Mouse (Mus musculus) left cerebral cortex, adult 18-20 months (tissue): Measurements from ENCODE around the gene Nccrp1. TPM values are rescaled to one million over a fixed set of nuclear protein-coding genes. Genes with fewer than 3 reads are reported as not detected.
"Not testable (repeated sequence)": the region's sequence is repeated elsewhere in the genome, so short reads cannot be mapped to it uniquely, and the experiment has no call there.

Source experiments
- DNase-seq, 2 experiments: peaks; one replicate each; pipeline ENCODE4 v3.0.0; 2021 to 2022; ENCODE audit warnings: low spot score in 2 of 2, mixed read lengths in 1 of 2
- total RNA-seq, 2 experiments: library from RNA; stranded (reverse); gene quantifications; 2 replicates each; pipeline ENCODE4 v1.2.3; 2021

Nccrp1 gene
- total RNA-seq, 2 experiments from 2014 or later = 0.28 TPM; not detected in 1

GRCm38 (mm10) chr7:28570291-28570981, 23.4 kb upstream of the Nccrp1 start:
- DNase-seq = peak in 1 of 2 experiments; percentile 42

DNA sequence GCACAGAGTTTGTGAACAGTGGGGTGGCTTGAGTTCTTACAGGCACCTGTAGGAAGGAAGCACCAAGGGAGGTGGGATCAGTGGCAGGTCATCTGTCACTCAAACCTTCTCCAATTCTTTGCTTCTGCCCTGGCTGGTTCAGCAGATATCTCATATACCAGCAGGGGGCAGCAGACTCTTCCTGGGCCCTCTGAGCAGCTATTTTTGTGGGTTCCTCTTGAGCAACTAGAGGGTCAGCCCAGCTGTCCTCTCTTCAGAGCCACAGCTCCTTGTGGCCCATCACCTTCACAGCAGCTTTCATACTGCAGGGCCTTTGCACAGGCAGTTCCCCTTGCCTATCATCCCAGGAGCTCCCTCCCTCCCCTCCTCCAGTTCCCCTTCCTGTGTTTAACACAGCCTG, 21.2 kb upstream of the Nccrp1 start:
- DNase-seq = peak; percentile 67 to 75

GRCm38 (mm10) chr7:28567539-28567938, 20.5 kb upstream of the Nccrp1 start:
- DNase-seq = no peak

- no peak for DNase-seq
Observed at GRCm38 (mm10) chr7:28565407-28565806, 18.4 kb upstream of the Nccrp1 start.

GRCm38 (mm10) chr7:28562951-28563350, 15.9 kb upstream of the Nccrp1 start:
- DNase-seq = no peak

GRCm38 (mm10) chr7:28562371-28562770, 15.3 kb upstream of the Nccrp1 start:
- DNase-seq = no peak

GRCm38 (mm10) chr7:28561967-28562366, 14.9 kb upstream of the Nccrp1 start:
- no peak for DNase-seq

DNA sequence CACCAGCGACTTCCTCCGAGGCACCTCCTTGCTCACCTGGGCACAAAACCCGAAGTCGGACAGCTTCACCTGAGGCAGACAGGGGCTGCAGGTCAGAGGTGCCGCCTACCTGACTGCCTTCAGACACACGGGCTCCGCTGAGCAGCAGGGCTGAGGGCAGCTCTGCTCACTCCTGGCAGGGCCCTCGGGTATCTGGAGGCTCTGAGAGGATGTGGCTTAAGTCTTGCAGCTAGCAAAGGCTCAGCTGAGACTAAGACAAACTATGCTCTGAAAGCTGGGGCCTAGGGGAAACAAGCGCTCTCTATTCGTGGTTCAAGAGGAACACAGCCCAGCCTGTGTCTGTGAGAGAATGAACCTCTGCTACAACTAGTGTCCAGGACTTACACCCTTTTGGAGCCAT, 13.8 kb upstream of the Nccrp1 start:
- no peak for DNase-seq

DNA sequence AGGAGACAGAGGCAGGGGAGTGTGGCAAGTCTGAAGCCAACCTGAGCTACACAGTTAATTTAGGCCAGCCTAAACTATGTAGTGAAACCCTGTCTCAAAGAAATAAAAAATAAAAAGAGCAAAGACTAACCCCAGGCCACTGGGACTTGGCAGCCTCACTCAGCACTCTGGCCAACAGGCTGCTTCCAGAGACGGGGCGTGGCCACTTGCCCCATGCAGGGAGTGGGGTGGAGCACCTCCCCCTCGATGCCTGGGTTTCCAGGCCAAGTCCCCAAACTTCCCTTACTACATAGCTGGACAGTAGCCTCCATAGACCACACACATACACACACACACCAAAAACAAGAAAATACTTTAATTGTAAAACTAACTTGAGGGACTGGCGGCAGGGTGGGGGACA, 11.4 kb upstream of the Nccrp1 start:
- DNase-seq = no peak

- no peak for DNase-seq
Observed at GRCm38 (mm10) chr7:28557708-28558107, 10.7 kb upstream of the Nccrp1 start.

DNA sequence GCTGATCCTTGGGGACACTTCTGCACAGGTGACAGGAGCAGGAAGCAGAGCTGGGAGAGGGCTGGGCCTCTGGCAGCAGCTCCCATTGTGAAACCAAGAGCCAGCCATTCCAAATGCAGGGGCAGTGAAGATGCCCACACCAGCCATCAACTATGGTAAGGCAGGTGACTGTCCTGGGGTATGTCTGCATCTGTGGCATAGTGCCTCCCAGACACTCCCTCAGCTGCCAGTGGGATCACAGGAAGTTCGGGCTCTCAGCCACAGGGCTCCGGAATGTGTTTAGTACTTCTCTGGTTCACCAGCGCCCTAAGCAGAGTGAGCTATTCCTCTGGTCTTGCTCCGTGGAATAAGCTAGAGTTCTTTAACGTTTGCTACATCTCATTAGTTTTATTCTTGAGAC, 10.0 kb upstream of the Nccrp1 start:
- no peak for DNase-seq

DNA sequence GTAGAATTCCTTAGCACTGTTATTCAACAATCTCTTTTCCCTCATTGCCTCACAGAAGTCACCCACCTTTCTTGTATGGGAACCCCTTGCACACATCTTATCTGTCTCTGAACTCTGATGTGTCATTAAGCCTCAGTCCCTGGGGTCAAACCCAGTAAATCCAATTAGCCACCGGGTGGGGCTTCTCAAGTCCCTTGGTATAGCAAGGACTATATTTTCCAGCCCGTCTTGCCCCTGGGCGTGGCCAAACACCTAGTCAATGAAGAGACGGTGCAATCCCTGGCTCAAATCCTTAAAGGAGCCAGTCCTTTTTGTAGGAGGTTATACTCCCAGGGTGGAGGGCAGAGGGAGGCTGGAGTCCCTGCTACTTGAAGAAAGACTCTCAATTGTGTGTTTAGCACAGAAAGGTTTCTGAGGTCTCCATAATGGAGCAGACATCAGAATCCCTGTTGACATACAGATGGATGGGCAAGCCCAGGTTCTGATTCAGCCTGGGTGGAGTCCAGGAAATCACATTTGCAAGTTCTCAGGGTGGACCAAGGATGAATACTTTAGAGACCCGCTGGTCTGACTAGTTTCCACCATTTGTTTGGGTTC, 9.0 kb upstream of the Nccrp1 start:
- DNase-seq = no peak

GRCm38 (mm10) chr7:28553076-28553475, 6.0 kb upstream of the Nccrp1 start:
- no peak for DNase-seq

DNA sequence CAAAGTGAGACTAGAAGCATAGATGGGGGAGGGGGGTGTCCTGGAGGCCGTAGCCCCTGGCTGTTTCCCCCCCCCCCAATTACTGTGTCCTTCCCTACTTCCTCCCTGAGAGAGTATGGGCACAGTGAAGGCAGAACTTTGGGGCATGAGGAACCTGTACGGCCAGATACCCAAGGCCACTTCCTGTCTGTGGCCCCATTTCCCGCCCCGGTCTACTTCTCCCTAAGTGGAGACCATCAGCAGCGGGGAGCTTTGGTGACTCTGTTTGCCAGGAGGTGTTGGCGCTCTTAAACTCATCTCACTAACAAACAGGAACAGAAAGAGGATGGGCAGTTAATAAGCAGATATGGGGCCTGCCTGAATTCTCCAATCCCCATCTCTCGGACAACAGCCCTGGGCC, 574 bp upstream of the Nccrp1 start:
- no peak for DNase-seq

DNA sequence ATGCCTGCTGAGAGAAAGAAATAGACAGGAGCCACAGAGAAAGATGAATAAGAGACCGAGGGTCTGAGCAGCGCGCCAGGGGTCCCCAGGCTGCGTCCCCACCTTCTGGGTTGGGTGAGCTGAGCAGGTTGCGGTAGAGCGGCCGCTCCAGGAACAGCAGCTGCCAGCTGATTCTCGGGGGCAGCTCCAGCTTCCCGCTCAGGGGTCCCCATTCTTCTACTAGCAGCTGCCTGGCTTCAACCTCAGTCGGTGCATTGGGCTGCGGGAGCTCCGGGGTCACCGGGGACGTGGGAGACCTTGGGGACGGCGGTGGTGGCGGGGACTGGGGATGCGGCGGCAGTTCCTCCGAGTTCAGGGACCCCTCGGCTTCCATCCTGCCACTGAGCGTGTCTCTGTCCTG, 405 bp downstream of the Nccrp1 start:
- DNase-seq = no peak

DNA sequence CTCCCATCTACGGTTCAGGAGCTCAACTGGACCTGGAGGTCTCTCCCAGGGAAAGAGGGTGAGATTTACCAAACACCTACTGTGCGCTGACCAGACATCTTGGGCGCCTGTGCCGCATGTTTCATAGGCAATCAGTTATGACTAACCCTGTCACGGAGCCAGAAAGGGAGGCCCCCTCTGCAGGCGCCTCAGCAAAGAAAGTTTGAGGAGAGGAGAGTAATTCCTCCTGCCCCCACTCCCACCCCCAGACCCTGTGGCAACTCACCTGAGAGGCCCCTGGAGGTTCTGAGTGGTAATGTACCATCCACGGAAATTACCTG, 1.2 kb downstream of the Nccrp1 start:
- DNase-seq = no peak

DNA sequence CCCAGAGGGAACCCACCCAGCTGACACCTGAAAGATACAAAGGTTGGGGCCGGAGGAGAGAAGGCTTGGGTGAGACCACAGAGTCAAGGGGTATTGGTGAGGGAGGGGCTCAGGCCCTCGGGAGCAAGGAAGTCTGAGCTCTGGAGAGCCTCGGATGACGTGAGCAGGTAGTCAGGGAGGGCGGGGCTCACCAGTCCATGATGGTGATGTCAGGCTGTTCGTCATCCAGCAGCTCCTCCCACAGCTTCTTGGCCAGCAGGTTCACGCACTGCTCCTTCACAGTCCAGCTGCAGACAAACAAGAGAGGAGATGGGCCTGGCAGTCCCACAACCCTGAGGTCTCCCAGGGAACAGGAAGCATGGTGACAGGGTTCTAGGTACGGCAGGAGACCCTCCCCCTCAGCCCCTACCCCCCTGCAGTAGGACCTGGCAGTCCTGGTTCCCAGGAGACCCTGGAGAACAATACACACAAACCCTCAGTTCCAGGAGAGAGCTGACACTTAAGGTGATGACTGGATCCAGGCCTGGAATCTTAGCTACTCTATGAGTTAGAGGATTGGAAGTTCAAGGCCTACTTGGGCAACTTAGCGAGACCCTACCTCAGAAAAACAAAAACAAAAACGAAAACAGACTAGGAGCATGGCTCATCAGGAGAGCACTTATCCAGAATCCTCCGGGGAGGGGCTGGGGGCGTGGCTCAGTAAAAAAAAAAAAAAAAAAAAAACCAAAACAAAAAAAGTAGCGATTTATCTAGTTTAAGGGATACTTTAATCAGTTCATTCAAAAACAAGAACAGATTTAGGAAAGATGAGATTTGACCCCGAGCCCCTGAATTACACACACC, 1.8 kb downstream of the Nccrp1 start:
- no peak for DNase-seq

DNA sequence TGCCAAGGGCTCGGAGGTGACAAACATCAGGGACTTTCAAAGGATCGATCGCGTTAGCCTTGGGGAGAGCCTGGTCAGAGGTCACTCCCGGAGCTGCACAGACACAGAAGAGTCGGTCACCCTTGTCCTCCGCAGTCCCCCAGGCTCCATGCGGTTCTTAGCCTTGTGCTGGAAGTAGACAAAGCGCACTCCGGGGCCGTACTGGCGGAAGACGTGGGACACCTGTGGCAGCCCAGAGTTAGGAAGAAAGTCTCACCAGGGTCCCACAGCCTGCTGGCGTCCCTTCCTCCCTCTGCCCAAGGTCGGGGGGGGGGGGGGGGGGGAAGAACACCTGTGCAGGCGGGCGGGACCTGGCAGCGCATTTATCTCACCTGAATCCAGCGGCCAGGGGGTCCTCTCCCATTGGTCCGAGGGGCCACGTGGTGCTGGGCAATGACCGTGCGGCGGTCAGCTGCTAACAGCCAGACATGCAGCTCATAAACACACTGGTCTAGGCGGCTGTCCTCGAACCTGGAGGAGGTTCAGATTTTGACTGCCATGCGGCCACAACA, 2.9 kb downstream of the Nccrp1 start:
- DNase-seq = no peak

DNA sequence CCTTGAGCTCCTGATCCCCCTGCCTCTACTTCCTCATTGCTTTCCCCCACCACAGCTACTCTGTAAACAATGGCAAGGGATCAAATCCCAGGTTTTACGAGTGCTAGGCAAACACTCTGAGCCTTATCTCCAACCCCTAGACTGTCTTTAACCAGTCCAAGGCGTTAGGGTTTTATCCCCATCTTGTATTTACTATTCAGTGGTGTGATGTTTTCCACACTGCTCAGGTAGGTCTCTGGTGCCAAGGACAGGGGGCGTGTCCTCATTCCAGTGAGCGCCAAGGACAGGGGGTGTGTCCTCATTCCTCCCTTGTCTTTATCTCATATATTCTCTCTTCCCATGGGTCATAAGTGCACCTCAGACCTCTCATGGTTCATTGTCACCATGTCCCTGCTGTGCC, 6.5 kb downstream of the Nccrp1 start, which contains the start of gene Sycn:
Gene Sycn, plus strand, starts transcription at position 360 of the 400 bp plus-strand sequence.
- DNase-seq = no peak

DNA sequence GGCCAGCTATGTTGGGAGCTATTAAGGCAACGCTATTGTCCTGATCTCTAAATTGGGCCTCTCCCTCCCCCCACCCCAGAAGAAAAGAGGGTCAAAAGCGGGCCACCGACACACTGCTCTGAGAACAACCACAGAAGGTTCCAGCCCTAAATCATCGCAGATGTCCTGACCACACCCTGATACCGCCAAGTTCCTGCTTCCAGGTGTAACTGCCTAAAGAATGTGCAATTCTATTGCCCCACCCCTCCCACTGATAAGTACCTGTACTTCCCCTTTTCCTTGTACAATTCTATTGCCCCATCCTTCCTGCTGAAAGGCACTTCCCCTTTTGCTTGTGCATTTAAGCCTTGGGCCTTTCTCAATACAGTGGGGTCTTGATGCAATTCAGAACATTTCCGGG, 8.2 kb downstream of the Nccrp1 start:
- not testable (repeated sequence) for DNase-seq

DNA sequence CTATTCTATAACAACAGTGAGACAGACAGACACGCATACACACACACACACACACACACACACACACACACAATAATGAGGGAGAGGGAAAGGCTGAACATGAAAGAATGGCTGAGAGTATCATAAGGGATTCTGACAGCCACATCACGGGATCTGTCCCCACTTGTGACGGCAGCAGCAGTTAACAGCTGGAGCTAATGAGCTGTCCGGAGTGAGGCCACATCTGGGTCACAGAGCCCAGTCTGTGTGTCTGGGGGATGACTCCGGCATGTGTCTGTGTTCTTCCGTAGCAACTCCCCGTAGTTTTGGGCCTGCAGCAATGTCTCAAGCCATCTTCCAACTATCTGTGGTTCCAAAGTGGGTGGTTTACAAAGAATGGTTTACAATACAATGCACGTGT, 15.0 kb downstream of the Nccrp1 start:
- DNase-seq = no peak
